Mouse (Mus musculus): ENCODE data around the gene Prcc.

GRCm38 (mm10) chr3:87812873-87813272, 72.5 kb downstream of the Prcc start:
- no peak for TF ChIP-seq POLR2A (IDR thresholded peaks at IDR 0.05; ENCODE audit: borderline replicate concordance, low read depth, low read length)
- TF ChIP-seq CTCF (IDR thresholded peaks at IDR 0.05; ENCODE audit: low read depth, low read length): no peak
